Mouse (Mus musculus): ENCODE results near the gene Lgi2. TPM values are rescaled to one million over a fixed set of nuclear protein-coding genes. Genes with fewer than 3 reads are reported as not detected.

Lgi2 gene
- under 1 TPM; 0.34 to 0.91 (median 0.55) TPM for total RNA-seq (2022)

GRCm38 (mm10) chr5:52565813-52566531 lies at the start of gene Lgi2:
Gene Lgi2, minus strand, starts transcription at chr5:52566462.
- no peak for DNase-seq

GRCm38 (mm10) chr5:52615421-52615820 lies 49.2 kb upstream of the Lgi2 start:
- DNase-seq, result no peak

DNA sequence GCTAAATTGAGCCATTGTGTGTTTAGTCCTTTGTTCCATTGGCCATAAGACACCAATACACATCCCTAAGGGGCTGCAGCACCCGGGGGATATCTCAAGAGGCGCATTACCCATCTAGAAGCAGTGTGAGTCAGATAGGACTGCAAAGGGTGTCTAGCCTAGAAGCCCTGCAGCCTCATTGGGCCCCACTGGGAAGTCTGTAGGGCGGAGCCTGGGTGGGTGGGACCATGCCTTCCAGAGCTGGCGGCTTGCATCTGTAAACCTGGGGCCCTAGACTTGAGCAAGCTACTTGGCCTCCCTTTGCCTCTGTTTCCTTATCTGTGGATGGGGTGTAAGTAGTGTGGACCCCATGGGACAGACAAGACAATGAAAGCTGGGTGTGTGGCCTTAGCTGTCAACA lies 48.4 kb upstream of the Lgi2 start:
- no peak for DNase-seq

- no peak for DNase-seq
Measured at GRCm38 (mm10) chr5:52612776-52613175, 46.5 kb upstream of the Lgi2 start.

DNA sequence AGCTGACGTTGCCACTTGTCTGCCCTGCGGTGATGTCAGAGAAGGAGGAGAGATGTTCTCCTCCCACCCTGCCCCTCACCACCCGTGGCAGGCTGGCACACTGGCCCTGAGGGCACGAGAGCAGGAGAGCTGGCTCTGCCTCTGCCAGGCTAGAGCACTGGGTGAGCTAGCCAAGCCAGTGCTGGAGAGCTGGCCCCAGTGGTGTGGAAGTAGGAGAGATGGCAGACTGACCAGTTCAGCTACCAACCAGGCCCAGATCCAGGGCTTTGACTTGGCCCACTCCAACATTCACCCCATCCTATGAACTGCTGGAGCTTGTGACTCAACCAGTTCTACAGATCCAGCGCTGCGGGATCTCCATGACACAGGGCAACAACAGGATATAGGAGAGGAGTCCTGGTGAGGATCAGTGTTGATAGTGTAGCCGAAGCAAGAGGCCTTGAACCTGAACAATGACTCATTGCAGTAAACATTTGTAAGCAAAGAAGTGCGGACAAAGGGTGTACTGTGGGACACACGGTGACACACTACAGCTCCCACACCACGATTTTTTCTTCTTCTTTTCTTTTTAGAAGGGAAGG lies 45.1 kb upstream of the Lgi2 start:
- no peak for DNase-seq

DNA sequence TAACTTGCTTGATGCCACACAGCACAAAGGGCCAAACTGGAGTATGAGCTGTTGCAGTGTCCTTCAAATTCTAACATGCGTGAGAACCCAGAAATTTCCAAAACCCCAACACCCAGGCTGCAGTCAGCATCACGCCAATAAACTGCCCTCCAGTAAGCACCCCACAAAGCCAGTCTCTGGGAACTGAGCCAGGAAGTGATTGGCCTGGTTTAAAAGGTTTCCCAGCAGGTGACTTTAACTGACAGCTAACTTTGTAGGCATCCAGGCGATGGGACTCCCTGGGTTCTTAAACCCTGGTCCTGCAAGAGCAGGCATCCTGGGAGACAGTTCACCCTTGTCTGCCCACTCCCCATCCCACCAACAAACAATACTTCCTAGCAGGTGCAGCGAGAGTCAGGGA lies 44.0 kb upstream of the Lgi2 start:
- DNase-seq, result no peak

DNA sequence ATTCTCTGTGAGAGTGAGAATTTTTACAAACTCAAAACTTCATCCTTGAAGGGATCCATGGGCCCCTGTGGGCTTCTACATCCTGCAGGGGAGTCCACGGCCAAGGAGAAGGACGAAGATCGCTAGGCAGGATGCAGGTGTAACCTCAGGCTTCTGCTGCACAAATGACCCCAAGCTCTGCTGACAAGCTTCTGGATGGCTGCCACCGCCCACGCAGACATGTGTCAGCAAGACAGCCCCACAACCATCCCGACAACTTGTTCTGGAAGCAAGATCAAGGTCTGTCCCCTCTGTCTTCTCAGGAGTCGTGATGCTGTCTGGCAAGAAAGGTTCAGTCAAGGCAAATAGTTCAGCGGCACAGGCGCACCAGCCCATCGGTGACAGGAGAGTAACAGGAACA lies 43.4 kb upstream of the Lgi2 start:
- no peak for DNase-seq

- DNase-seq, result no peak
Measured at GRCm38 (mm10) chr5:52604582-52605041, 38.4 kb upstream of the Lgi2 start.

DNA sequence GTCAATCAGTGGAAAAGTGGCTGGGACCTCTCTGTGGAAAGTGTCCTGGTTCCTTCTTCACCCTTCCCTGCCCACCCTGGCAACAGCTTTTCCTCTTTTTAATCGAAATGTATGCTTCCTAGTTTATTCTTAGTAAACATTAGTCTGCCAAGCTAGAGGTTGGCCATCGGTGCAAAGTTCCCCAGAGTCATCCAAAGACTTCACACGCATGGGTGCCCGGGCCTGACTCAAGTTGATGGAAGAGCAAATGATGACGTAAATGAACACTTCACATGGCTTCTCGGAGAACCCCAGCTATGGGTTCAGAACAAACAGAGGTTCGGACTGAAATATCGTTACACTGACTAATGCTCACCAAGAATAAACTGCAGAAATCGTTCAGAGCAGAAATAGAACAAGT lies 24.4 kb upstream of the Lgi2 start:
- DNase-seq, result no peak

DNA sequence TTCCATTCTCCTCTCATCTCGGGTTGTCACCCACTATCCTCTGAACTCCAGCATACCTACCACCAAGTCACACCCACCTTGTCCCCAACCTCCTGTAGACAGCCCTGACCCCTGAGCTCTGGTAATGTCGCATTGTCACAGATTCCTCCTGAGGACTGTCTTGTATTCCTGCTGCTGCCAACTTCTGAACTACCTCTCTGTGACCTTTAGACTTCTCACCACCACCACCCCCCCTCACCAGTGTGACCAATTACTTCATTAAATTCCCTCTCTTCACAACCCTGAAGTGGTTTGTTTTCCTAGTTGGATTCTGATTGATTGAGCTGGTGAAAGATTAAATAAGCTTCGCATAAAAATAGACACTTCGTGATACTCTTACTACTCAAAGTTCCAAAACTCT lies 22.4 kb upstream of the Lgi2 start:
- no peak for DNase-seq

DNA sequence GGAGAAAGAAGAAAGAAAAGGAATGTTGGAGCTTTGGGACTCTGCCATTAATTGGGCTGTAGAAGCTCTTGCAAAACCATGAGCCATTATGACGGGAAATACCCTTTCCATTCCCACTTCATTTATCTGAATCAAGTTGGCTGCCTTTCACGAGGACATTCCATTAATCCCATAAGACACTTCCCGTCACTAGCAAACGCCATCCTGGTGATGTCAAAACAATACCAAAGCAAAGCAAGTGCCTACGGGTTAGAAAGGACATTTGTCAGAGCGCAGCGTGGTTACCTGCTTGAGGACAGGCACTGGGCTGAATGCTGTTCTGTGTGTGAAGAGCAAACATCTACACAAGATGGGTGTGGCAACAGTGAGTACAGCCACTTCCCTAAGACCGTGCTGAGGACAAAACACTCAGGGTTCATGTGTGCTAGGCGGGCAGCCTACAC lies 21.1 kb upstream of the Lgi2 start:
- DNase-seq, result no peak

- DNase-seq, result no peak
Measured at GRCm38 (mm10) chr5:52572572-52572971, 6.3 kb upstream of the Lgi2 start.

GRCm38 (mm10) chr5:52570746-52571145 lies 4.5 kb upstream of the Lgi2 start:
- no peak for DNase-seq

DNA sequence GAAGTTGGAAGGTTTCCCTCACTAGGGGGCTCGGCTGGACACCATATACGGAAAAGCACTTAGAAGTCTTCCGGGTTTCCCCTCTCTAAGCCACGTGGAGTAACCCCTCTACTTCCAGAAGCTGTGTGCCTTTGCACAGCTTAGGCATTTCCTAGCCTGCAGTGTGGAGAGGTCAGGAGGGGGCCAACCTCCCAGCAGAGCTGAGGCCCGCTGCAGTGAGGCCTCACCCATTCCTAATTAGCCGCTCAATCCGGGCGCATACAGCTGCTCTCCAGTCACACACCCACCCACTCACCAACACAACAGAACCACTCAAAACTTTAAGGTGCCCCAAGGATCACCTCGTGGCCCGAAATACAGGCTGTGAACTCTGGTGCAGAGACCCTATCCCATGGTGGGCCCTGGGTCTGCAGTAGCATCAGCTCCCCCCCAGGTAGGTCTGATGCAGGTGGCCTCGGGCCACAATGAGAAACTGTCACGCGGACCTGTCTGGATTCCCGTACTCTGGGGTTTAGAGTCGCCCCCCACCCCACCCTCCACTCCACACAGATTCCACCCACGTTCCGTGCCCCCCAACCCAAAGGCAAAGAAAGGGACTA lies 949 bp downstream of the Lgi2 start:
- DNase-seq, result no peak

DNA sequence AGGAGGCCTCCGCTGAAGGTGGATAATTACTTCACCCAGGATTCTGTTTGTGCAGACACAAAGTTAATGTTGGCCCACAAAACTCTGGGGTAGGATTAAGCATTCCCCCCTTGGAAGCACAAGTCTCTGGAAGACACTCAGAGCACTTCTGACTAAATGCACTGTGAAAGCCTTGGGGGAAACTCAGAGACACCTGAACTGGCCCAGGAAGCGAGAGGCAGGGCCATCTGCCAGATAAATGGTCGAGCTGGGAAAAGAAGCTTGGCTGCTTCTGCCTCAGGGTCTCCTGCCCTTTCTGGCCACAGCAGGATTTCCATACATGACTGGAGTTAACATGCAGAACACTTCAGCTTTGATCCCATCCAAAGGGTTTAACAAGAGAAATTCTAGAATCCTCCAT lies 1.9 kb downstream of the Lgi2 start:
- DNase-seq, result no peak

- DNase-seq, result no peak
Measured at GRCm38 (mm10) chr5:52560240-52560639, 6.0 kb downstream of the Lgi2 start.

DNA sequence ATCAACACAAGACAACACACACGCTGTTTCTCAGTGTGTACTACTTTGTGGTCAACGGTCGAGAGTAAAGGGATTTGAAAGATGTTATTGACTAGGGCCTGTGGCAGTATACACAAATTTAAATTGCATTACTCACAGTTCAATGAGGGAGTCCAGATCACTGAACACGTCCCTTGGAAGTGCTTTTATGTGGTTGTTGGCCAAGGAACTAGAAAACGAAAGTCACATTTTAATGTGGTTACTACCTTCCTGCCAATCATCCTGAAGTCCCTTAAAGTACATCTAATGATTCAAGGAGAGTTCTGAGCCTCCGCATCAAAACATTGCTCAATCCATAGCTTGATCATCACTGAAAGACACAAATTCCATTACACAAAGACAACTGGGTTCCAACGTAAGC lies 10.7 kb downstream of the Lgi2 start:
- DNase-seq, result no peak

GRCm38 (mm10) chr5:52551318-52551632 lies 15.0 kb downstream of the Lgi2 start:
- no peak for DNase-seq

- DNase-seq, result no peak
Measured at GRCm38 (mm10) chr5:52550613-52551317, 15.5 kb downstream of the Lgi2 start.

DNA sequence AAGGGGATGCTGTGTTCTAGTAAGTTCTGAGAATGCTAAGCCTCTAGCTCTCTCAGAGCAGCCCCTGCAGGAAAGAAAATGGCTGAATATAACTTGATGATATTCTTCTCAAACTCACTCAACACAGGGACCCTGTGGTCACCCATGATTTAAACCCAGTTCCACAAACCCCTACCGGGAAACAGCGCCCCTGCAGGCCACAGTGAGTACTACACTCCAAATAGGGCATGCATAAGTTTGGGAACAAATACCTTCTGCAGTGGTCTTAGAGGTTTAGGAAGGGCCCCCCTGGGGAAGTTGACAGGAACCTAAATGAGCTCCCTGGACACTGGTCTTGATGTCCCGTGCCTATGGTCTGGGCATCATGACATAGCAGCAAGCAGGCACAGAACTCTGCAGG lies 19.3 kb downstream of the Lgi2 start:
- DNase-seq, result no peak

- no peak for DNase-seq
Measured at GRCm38 (mm10) chr5:52543770-52544169, 22.5 kb downstream of the Lgi2 start.

- no peak for DNase-seq
Measured at GRCm38 (mm10) chr5:52540186-52540585, 26.1 kb downstream of the Lgi2 start.

- DNase-seq, result no peak
Measured at GRCm38 (mm10) chr5:52539483-52539882, 26.8 kb downstream of the Lgi2 start.

- DNase-seq, result no peak
Measured at GRCm38 (mm10) chr5:52537024-52537423, 29.2 kb downstream of the Lgi2 start.
